ENCODE assay signal across 9 mouse cellular contexts in genomic region chr15:79400134-79400974, GRCm38 (mm10). TPM values are rescaled to one million over a fixed set of nuclear protein-coding genes. Genes with fewer than 3 reads are reported as not detected.
DNase-seq lines count a peak whose midpoint lies in the region; ATAC-seq lines count a peak whose summit lies in the region.
"Had no signal": no experiment of that assay in that cellular context is flagged by ENCODE, and none has a peak within 500 bp of the region (broad histone marks: within the 10 kb centered on the region; RNA-seq: fewer than 3 reads in every experiment).

No protein-coding gene starts in this region.

- H3K36me3 ChIP-seq in embryonic facial prominence, embryonic 10.5 days (replicated peaks) = peaks cover 25% of the 10 kb centered on the region
- no peaks in the 10 kb centered on the region for H3K36me3 ChIP-seq in hindbrain, embryonic 16.5 days (ENCODE audit: control insufficient read depth, insufficient read depth, low read length)
- H3K36me3 ChIP-seq in neural tube, embryonic 14.5 days (ENCODE audit: control insufficient read depth, insufficient read depth, low read length) = no peaks in the 10 kb centered on the region

- H3K4me1 ChIP-seq in embryonic facial prominence, embryonic 10.5 days = peaks cover 55% of the 10 kb centered on the region
- peaks cover 37% of the 10 kb centered on the region for H3K4me1 ChIP-seq in hindbrain, embryonic 16.5 days (ENCODE audit: control insufficient read depth, insufficient read depth, low read depth, low read length)
- H3K4me1 ChIP-seq in neural tube, embryonic 14.5 days (ENCODE audit: control insufficient read depth, insufficient read depth, low read length) = peaks cover 37% of the 10 kb centered on the region

- peak; percentile 42 for DNase-seq in kidney, postnatal 14 days
- DNase-seq in kidney, adult 8-10 months = no peak
- DNase-seq in embryonic facial prominence, embryonic 10.5 days (ENCODE audit: low spot score) = no peak
- DNase-seq in frontal cortex, postnatal 10 days (ENCODE audit: low spot score in 2 of 2) = no peak
- no peak for DNase-seq in urinary bladder, adult 18-20 months (ENCODE audit: low spot score in 2 of 2)
- DNase-seq: thymus, adult 2 months had no signal

- H3K27me3 ChIP-seq in embryonic facial prominence, embryonic 10.5 days (replicated peaks; ENCODE audit: low read depth, poor library complexity, severe bottlenecking) = peaks cover 17% of the 10 kb centered on the region
- H3K27me3 ChIP-seq in hindbrain, embryonic 16.5 days (replicated peaks; ENCODE audit: control insufficient read depth, insufficient read depth, low read length) = no peaks in the 10 kb centered on the region
- no peaks in the 10 kb centered on the region for H3K27me3 ChIP-seq in neural tube, embryonic 14.5 days (ENCODE audit: control insufficient read depth, insufficient read depth, low read length)

- peak overlapping the region; percentile 95 for H3K4me3 ChIP-seq in embryonic facial prominence, embryonic 10.5 days
- H3K4me3 ChIP-seq in hindbrain, embryonic 16.5 days (ENCODE audit: low read length) = no peak overlapping the region
- no peak overlapping the region for H3K4me3 ChIP-seq in neural tube, embryonic 14.5 days (ENCODE audit: low read depth, low read length)

- no peak overlapping the region for H3K9ac ChIP-seq in hindbrain, embryonic 16.5 days (ENCODE audit: low read depth, low read length)
- H3K9ac ChIP-seq in neural tube, embryonic 14.5 days (replicated peaks; ENCODE audit: low read depth, low read length) = 0 out of 2 replicates have a peak overlapping the region, but pooled peaks have one; percentile 5

- 40% methylated on average over 6 of the region's 6 CpGs for WGBS in embryonic facial prominence, embryonic 10.5 days
- 68% methylated on average over 6 of the region's 6 CpGs for WGBS in hindbrain, embryonic 16.5 days
- WGBS in neural tube, embryonic 14.5 days = 84% methylated on average over 6 of the region's 6 CpGs

- peak overlapping the region; percentile 51; the same call in 1 of the 2 replicates for H3K27ac ChIP-seq in embryonic facial prominence, embryonic 10.5 days (replicated peaks)
- no peak overlapping the region for H3K27ac ChIP-seq in hindbrain, embryonic 16.5 days (ENCODE audit: low read depth, low read length)
- H3K27ac ChIP-seq in neural tube, embryonic 14.5 days (ENCODE audit: low read depth, low read length) = no peak overlapping the region

- ATAC-seq in hindbrain, embryonic 16.5 days = no peak
- ATAC-seq in neural tube, embryonic 14.5 days (ENCODE audit: low read depth) = no peak
- no peak for ATAC-seq in CD4-positive, CD25-positive, alpha-beta regulatory T cell, adult 4 months

- H3K4me2 ChIP-seq in hindbrain, embryonic 16.5 days (ENCODE audit: low read length) = peak overlapping the region; percentile 84
- peak overlapping the region; percentile 86; the same call in 1 of the 2 replicates for H3K4me2 ChIP-seq in neural tube, embryonic 14.5 days (ENCODE audit: low read depth, low read length)

- no peaks in the 10 kb centered on the region for H3K9me3 ChIP-seq in embryonic facial prominence, embryonic 10.5 days
- no peaks in the 10 kb centered on the region for H3K9me3 ChIP-seq in hindbrain, embryonic 16.5 days (ENCODE audit: control insufficient read depth, low read length)
- no peaks in the 10 kb centered on the region for H3K9me3 ChIP-seq in neural tube, embryonic 14.5 days (ENCODE audit: control insufficient read depth, low read length)

RNA-seq across cellular contexts. Expression of gene Tmem184b, which starts 3.0 kb away (rescaled TPM):
- 57.7 and 58.9 TPM in 2 replicates for polyA plus RNA-seq in embryonic facial prominence, embryonic 10.5 days (2016; fragmentation: Nextera tagmentation; extraction: Ambion mirVana)
- 42.4 and 54.9 TPM in 2 replicates for polyA plus RNA-seq in hindbrain, embryonic 16.5 days (2015; fragmentation: Nextera tagmentation; extraction: Ambion mirVana)
- 31.2 and 37.8 TPM in 2 replicates for polyA plus RNA-seq in neural tube, embryonic 14.5 days (2014; fragmentation: Nextera tagmentation; extraction: Ambion mirVana)
- polyA plus RNA-seq in CD4-positive, CD25-positive, alpha-beta regulatory T cell, adult 4 months (2017; shearing (Covaris generic)) = 10 to 100 TPM in 1 of 2 experiments, 1 to 10 TPM in 1; 9.6 to 12.5 TPM

RNA-seq across cellular contexts. Expression of gene Maff, which starts 53.9 kb away (rescaled TPM):
- 1.2 and 1.8 TPM in 2 replicates for polyA plus RNA-seq in embryonic facial prominence, embryonic 10.5 days (2016; fragmentation: Nextera tagmentation; extraction: Ambion mirVana)
- polyA plus RNA-seq in hindbrain, embryonic 16.5 days (2015; fragmentation: Nextera tagmentation; extraction: Ambion mirVana) = 1.1 and 1.2 TPM in 2 replicates
- 0.64 and 1.0 TPM in 2 replicates for polyA plus RNA-seq in neural tube, embryonic 14.5 days (2014; fragmentation: Nextera tagmentation; extraction: Ambion mirVana)
- 1 to 10 TPM; 1.3 to 1.9 TPM for polyA plus RNA-seq in CD4-positive, CD25-positive, alpha-beta regulatory T cell, adult 4 months (2017; shearing (Covaris generic))

RNA-seq across cellular contexts. Expression of gene Csnk1e, which starts 55.0 kb away (rescaled TPM):
- 143 and 156 TPM in 2 replicates for polyA plus RNA-seq in embryonic facial prominence, embryonic 10.5 days (2016; fragmentation: Nextera tagmentation; extraction: Ambion mirVana)
- 132 and 147 TPM in 2 replicates for polyA plus RNA-seq in hindbrain, embryonic 16.5 days (2015; fragmentation: Nextera tagmentation; extraction: Ambion mirVana)
- polyA plus RNA-seq in neural tube, embryonic 14.5 days (2014; fragmentation: Nextera tagmentation; extraction: Ambion mirVana) = 202 and 236 TPM in 2 replicates
- 1 to 10 TPM; 3.1 to 6.2 TPM for polyA plus RNA-seq in CD4-positive, CD25-positive, alpha-beta regulatory T cell, adult 4 months (2017; shearing (Covaris generic))

Comparison
In these comparisons a context has a peak if more than half of its experiments do, and no peak if none do; other contexts are left out.
1. RNA of gene Csnk1e, which starts 55.0 kb away (polyA plus RNA-seq): 202 to 236 TPM in neural tube, embryonic 14.5 days, 143 to 156 TPM in embryonic facial prominence, embryonic 10.5 days and 132 to 147 TPM in hindbrain, embryonic 16.5 days; 3.1 to 6.2 TPM in CD4-positive, CD25-positive, alpha-beta regulatory T cell, adult 4 months; every median in the first group is over 10 times any median in the second.